Mouse (Mus musculus) forebrain, postnatal 0 days (tissue): ENCODE data around the gene Trim15. TPM values are rescaled to one million over a fixed set of nuclear protein-coding genes. Genes with fewer than 3 reads are reported as not detected.
A peak's percentile ranks its signal among the peaks of the same experiment; 100 is the strongest.

ENCODE experiments used
- ATAC-seq: fragments of 200-750 bp; cut with Nextera tagmentation; 2 replicates; pipeline ENCODE4 v1.8.0; 2017; ENCODE audit warnings: mild to moderate bottlenecking, moderate library complexity
- DNase-seq: peaks from one replicate; pipeline ENCODE4 v3.0.0-alpha.2; 2015
- H3K27ac ChIP-seq: fragments of 300-500 bp; sonication (generic); 2 replicates; pipeline ENCODE4 v1.5.1; 2014; ENCODE audit warnings: low read depth, mild to moderate bottlenecking, antibody characterized with exemption, low read length, moderate library complexity, mixed read lengths
- H3K27me3 ChIP-seq: fragments of 300-500 bp; sonication (generic); 2 replicates; pipeline ENCODE4 v1.6.1; 2014; ENCODE audit warnings: mild to moderate bottlenecking, low read length, mixed read lengths; ENCODE audit not compliant: insufficient read depth
- H3K36me3 ChIP-seq: fragments of 300-500 bp; sonication (generic); 2 replicates; pipeline ENCODE4 v1.6.1; 2014; ENCODE audit warnings: mild to moderate bottlenecking, moderate library complexity; ENCODE audit not compliant: insufficient read depth
- H3K4me1 ChIP-seq: fragments of 300-500 bp; sonication (generic); 2 replicates; pipeline ENCODE4 v1.6.1; 2014; ENCODE audit warnings: antibody characterized with exemption; ENCODE audit not compliant: insufficient read depth
- H3K4me2 ChIP-seq: fragments of 300-500 bp; sonication (generic); 2 replicates; pipeline ENCODE4 v1.6.1; 2014; ENCODE audit warnings: low read depth, mild to moderate bottlenecking, moderate library complexity
- H3K4me3 ChIP-seq: fragments of 300-500 bp; sonication (generic); 2 replicates; pipeline ENCODE4 v1.5.1; 2014; ENCODE audit warnings: low read depth, low read length, mixed read lengths
- H3K9ac ChIP-seq: fragments of 300-500 bp; sonication (generic); 2 replicates; pipeline ENCODE4 v1.6.1; 2014; ENCODE audit warnings: mild to moderate bottlenecking
- H3K9me3 ChIP-seq: fragments of 300-500 bp; sonication (generic); 2 replicates; pipeline ENCODE4 v1.6.1; 2016; ENCODE audit warnings: low read length
- CTCF ChIP-seq: sonication (generic); IDR thresholded peaks from 2 replicates; pipeline ENCODE4 v1.5.1; 2016; ENCODE audit warnings: antibody characterized with exemption, control low read depth, low read depth
- WGBS: fragments of 180-500 bp; shearing (Covaris S2); extraction: QIAGEN DNeasy Blood & Tissue Kit; methylation state at CpG from one replicate; pipeline ENCODE4 v1.1.7; 2014; 5-methylcytosine and 5-hydroxymethylcytosine counted together
- polyA plus RNA-seq: library from polyadenylated mRNA; unstranded; fragments of >200 nt; fragmentation: Nextera tagmentation; extraction: Ambion mirVana; gene quantifications from 2 replicates; pipeline ENCODE4 v1.2.1, GENCODE M21; 2015
- total RNA-seq: library from RNA; depleted of rRNA; stranded (reverse); fragments of >200 nt; gene quantifications from 2 replicates; pipeline ENCODE4 v1.2.3, GENCODE M21; 2014

Trim15 gene
- total and polyA plus RNA-seq, 2 experiments from 2014 or later = 0.19 to 0.31 TPM

DNA sequence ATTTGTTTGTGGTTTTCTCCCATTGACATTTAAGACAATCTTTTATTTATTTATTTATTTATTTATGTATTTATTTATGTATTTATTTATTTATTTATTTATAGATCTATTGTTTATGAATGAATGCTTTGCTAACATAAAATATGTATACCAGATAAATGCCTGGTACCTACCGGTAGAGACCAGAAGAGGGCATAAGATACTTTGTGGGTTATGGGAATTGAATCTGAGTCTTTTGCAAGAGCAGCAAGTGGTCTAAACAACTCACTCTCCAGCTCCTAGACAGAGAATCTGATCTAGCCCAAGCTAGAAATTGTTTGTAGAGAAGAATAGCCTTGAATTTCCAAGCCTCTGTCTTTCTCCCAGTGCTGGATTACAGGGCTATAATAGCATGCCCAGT lies 33.7 kb upstream of the Trim15 start:
- no peaks in the 10 kb centered on the region for H3K9me3 ChIP-seq
- 37% methylated on average over 1 of the region's 1 CpGs for WGBS
- DNase-seq = no peak

DNA sequence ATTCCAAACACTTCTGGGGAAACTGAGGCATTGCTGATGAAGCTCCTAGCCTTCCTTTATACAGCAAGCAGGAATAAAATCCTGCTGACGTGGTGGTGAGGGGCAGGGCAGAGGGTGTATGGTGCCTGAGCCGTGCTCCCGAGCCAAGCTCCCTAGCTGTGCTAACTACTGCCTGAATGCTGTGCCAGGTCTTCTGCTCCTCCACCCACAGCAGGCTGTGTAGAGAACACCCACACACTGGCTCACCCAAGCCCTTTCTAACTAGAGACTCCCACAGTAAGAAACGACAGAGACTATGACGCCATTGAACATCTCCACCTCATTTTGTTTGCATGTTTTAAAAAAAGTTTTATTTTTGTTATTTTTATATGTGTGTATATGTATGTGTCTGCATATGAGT lies 33.0 kb upstream of the Trim15 start:
- DNase-seq = no peak
- ATAC-seq = no peak
- Histone ChIP-seq H3K9me3 (no peaks in the 10 kb centered on the region), H3K9ac (no peak overlapping the region), H3K4me1 (no peaks in the 10 kb centered on the region), H3K4me2 (no peak overlapping the region), H3K36me3 (no peaks in the 10 kb centered on the region), H3K4me3 (no peak overlapping the region), H3K27ac (no peak overlapping the region), H3K27me3 (no peaks in the 10 kb centered on the region)
- WGBS = 87% methylated on average over 5 of the region's 5 CpGs
- no peak for TF ChIP-seq CTCF

More for the DNA sequence above, 33.7 kb upstream of the Trim15 start:
- Histone ChIP-seq H3K4me1 (no peaks in the 10 kb centered on the region), H3K27ac (no peak overlapping the region), H3K9ac (no peak overlapping the region), H3K36me3 (no peaks in the 10 kb centered on the region), H3K27me3 (no peaks in the 10 kb centered on the region), H3K4me2 (no peak overlapping the region), H3K4me3 (no peak overlapping the region)
- ATAC-seq = no peak
- no peak for TF ChIP-seq CTCF

DNA sequence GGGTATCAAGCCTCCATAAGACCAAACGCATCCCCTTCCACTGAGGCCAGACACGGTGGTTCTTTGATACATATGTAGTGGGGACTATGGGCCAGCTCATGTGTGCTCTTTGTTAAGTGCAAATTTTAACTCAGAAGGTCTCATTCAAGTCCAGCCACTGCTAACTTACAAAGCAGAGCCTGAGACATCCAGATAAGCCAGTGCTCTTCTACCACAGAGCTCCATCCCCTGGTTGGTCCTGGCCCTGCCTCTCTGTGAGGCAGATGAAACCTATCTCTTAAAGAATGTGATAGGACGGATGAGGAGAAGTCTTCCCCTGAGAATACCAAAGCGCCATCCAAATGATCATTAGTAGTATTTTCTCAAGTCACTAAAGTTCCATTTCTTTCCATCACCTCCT lies 32.4 kb upstream of the Trim15 start:
- no peak for TF ChIP-seq CTCF
- H3K9me3 ChIP-seq = no peaks in the 10 kb centered on the region
- ATAC-seq (no peak), DNase-seq (no peak)
- no peaks in the 10 kb centered on the region for H3K4me1 ChIP-seq
- no peak overlapping the region for H3K4me3 ChIP-seq
- H3K9ac ChIP-seq = no peak overlapping the region
- 88% methylated on average over 4 of the region's 4 CpGs for WGBS
- H3K4me2 ChIP-seq = no peak overlapping the region
- H3K27me3 ChIP-seq = no peaks in the 10 kb centered on the region
- H3K27ac ChIP-seq = no peak overlapping the region
- no peaks in the 10 kb centered on the region for H3K36me3 ChIP-seq

DNA sequence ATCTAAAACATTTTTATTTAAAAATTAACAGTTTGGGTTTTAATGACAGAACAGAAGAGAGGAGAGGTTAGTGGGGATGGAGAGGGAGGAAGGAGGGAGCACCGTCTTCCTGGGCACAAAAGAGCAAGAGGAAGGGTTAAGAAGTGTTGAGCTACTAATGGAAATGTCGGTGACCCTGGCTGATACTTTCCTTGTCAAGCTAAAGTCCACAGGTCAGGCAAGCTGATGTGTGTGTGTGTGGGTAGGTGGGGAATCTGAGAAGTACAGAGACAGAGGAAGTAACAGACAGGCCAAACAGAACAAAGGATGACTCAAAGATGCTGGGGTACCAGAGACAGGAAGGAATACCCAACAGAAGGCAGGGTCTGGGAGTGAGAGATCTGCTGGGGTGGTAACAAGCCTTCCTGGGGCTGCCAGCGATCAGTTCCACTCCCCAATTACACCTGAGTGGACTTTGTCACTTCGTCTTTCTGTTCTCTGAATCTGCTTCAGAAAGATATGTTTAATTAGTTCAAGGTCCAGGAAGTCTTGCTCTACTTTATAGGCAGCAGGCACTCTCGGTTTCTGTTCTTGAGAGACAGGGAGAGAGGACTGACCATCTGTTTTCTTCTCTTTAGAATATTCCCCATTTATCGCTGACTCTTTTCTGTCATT lies 30.7 kb upstream of the Trim15 start, which contains the start of gene Trim31:
Trim31 (plus strand) TSS at position 567 of the 654 bp plus-strand sequence.
- Histone ChIP-seq H3K4me2 (no peak within 1 kb of the TSS), H3K4me3 (no peak within 1 kb of the TSS), H3K4me1 (no peaks in the 10 kb centered on the region), H3K27me3 (no peaks in the 10 kb centered on the region), H3K27ac (no peak within 1 kb of the TSS), H3K9me3 (no peaks in the 10 kb centered on the region), H3K36me3 (no peaks in the 10 kb centered on the region), H3K9ac (no peak within 1 kb of the TSS)
- no peak for ATAC-seq
- no peak for TF ChIP-seq CTCF
- 76% methylated on average over 6 of the region's 6 CpGs for WGBS
- no peak for DNase-seq

DNA sequence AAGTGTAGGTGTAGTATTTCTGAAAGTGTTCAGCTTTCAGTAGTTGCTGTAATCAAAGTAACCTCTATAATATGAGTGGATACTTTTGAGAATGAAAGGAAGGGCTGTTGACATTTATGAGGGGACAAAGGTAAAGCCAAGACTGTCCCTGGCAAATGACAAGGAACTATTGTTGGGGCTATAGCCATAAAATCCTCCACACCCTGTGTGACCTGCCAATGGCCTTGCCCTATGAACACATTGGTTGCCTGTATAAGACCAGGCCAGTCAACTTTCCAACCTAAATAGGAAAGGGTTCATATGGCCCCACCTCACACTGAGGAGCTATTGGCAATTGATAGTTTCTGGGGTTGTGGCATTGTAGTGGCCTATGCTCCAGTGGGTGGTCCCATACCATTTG lies 30.1 kb upstream of the Trim15 start:
- H3K27ac ChIP-seq = no peak overlapping the region
- no peaks in the 10 kb centered on the region for H3K9me3 ChIP-seq
- no peak for TF ChIP-seq CTCF
- H3K4me1 ChIP-seq = no peaks in the 10 kb centered on the region
- no peaks in the 10 kb centered on the region for H3K27me3 ChIP-seq
- H3K36me3 ChIP-seq = no peaks in the 10 kb centered on the region
- DNase-seq (no peak), ATAC-seq (no peak)
- no peak overlapping the region for H3K9ac ChIP-seq
- H3K4me3 ChIP-seq = no peak overlapping the region
- H3K4me2 ChIP-seq = no peak overlapping the region

DNA sequence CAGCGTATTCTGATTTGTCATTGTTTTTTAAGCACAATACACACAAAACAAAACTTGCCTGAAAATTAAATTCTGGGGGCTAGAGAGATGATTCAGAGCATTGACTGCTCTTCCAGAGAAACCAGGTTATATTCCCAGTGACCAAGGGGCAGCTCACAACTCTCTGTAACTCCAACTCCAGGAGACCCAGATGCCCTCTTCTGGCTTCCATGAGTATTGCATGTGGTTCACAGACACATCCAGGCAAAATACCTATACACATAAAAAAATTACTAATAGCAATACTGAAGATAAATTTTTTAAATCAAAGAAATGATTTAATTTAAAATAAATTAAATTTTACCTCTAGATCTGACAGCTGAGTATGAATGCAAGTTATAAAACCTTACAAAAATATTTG lies 29.6 kb upstream of the Trim15 start:
- Histone ChIP-seq H3K4me2 (no peak overlapping the region), H3K9ac (no peak overlapping the region), H3K9me3 (no peaks in the 10 kb centered on the region), H3K36me3 (no peaks in the 10 kb centered on the region), H3K4me3 (no peak overlapping the region), H3K27me3 (no peaks in the 10 kb centered on the region), H3K4me1 (no peaks in the 10 kb centered on the region), H3K27ac (no peak overlapping the region)
- WGBS = 94% methylated on average over 1 of the region's 1 CpGs
- DNase-seq (peak; percentile 11), ATAC-seq (no peak)
- TF ChIP-seq CTCF = peak; percentile 59

DNA sequence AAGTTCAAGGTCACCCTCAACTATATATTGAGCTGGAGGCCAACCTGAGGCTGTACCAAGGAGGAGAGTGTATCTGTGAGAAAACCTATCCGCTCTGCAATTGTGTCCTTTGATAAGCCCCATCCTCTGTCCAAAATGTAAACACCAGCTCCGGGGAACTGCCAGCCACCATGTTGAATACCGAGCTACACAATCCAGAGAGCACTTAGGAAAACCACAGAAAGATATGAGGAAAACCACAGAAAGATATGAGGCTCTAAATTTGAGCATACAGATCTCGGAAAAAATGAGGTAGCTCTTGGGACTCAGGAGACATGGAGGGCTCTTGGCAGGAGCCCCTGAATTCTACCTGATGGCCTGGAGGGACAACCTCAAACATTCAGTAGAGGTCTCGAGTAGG lies 26.4 kb upstream of the Trim15 start:
- Histone ChIP-seq H3K4me1 (no peaks in the 10 kb centered on the region), H3K36me3 (no peaks in the 10 kb centered on the region), H3K27me3 (no peaks in the 10 kb centered on the region), H3K9me3 (no peaks in the 10 kb centered on the region), H3K4me2 (no peak overlapping the region), H3K9ac (no peak overlapping the region), H3K27ac (no peak overlapping the region), H3K4me3 (no peak overlapping the region)
- ATAC-seq (no peak), DNase-seq (no peak)
- WGBS = 79% methylated on average over 5 of the region's 5 CpGs
- TF ChIP-seq CTCF = no peak
